Mouse (Mus musculus): ENCODE data around the gene Fer1l5.
A peak's percentile ranks its signal among the peaks of the same experiment; 100 is the strongest.

Fer1l5 gene

DNA sequence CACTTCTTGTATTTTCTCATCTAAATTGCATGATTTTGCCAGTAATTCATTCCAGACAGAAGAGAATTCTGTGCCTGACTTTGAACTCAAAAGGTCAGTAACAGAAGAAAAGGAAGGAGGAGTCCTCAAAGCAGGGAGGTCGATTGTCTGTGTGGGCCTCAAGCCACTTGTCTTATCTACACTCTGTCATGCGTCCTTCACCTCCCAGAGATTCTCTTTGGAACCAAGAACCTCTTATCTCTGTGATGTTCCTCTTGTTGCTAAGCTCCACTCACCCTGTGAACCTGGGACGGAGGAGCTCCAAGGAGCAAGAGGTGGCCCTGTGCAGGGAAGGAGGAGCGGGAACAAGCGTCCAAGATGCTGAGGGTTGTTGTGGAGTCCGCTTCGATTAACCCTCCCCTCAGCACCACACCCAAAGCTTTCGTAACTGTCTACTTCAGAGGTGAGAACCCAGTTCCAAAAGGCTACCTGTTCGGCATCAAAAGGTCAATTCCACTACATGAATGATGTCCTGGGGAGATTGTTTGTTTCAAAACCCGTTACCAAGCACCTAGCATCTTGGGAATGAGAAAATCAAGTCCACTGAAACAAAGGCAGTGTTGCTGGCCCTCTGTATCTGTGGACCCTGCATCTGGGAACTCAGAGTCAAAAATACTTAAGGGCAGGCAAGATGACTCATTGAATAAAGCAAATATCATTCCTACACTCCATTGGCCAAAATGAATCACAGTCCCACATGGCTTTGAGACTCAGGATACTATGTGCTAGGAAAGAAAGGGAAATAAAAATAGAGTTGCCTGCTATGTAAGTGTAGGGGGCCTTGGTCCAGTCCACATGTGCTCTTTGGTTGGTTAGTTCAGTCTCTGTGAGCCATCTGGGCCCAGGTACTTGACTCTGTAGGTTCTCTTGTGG lies at the start of gene Fer1l5:
Gene Fer1l5, plus strand, starts transcription at position 358 of the 912 bp plus-strand sequence.
- DNase-seq (ENCODE audit: extremely low read depth, insufficient read length, low spot score) = no peak

DNA sequence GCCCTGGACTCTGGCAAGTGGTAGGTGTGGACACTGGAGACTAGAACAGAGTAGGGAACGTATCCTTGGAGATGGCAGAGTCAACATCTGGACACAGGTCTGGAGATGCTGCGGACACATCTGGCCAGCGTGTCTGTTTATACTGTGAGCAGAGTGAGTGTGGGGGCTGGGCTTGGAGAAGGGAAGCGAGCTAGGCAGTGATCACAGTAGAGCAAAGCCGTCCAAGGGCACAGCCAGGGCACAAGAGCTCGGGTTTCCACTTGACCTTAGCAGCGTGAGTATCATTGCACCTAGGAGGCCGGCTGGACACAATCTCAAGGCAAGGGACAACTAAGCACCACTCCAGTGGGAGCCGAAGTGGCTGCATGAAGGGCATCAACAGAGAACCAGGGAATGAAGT lies 49.0 kb upstream of the Fer1l5 start:
- no peak for DNase-seq (ENCODE audit: extremely low read depth, insufficient read length, low spot score)

DNA sequence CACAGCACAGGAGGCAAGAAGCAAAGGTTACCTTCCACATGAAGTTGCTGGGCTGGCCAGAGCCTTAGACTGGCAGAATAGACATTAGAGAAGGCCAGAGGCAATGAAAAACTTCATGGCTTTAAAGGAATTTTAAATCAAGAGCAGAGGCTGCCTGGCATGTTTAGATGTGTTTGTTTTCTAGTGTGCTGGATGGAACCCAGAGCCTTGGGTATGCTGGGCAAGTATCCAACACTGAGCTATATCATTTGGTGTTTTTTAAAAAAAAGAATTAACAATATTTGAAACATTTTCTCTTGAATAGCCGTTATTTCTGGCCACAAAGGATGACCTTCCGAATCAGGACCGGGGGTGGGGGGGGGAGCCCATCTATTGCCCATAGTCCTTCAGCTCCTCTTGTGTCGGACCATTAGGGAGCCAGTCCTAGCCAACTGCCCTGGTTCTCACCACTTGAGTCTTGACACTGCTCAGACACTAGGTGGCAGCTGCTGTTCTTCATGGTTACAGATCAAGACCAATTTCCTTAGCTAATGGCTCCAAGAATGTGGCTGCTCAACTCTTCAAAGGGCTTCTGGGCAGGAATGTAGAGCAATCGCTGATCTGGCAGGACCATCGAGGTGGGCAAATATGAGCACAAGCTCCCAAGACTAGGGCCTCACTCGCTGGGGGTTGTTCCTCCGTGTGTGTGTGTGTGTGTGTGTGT lies 48.2 kb upstream of the Fer1l5 start:
- DNase-seq (ENCODE audit: extremely low read depth, insufficient read length, low spot score) = no peak

DNA sequence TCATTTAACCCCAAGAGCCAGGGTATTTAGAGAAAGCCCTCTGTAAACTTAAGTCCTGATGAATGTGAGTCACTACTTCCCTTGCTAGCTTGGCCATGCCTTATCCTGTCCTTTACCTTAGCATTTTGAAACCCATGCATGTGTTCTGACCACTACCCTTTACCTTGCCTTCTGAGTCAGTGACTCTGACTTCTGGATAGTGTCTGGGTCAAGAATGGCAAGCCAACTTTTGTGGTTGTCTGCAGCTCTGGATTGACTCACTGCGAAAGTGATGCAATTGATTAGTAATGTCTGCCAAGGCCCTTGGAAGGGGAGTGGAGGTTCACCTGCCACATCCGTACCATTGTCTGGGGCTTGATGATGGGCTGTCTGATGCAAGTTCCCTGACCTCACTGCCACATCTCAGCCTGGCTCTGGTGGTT lies 46.2 kb upstream of the Fer1l5 start:
- peak; percentile 72 for DNase-seq (ENCODE audit: extremely low read depth, insufficient read length, low spot score)

DNA sequence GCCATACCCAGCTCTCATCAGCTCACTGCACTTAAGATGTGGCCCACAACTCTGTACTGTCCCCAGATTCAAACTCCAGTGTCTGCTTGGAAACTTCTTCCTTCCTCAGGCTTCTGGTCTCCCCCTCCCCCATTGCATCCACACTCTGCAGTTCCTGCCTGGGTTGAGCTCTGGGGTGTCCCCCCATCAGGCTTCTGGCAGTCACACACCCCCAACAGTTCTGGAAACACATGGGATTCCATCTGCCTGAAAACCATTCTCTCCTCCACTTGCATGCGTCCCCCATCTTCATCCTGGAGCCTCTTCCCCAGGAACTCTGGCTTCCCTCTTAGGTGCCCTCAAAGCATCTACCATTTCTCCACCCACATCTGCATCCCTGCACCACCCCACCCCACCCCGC lies 45.3 kb upstream of the Fer1l5 start:
- no peak for DNase-seq (ENCODE audit: extremely low read depth, insufficient read length, low spot score)

DNA sequence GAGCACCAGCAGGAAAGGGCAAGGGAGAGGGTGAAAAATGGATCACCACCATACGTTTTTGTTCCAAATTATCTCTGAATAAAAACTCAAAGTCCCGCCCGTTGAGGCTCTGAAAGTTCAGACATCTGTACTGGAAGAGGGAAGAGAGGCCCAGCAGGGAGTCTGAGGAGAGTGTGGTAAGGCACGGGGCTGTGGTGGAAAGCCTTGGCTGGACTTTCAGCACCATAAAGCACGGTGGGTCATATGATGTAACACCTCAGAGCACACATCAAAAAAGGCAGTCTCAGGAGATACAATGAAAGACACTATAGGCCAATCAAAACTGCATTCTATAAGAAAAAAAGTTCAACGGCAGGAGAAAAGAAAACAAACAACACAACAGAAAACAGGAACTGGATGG lies 40.3 kb upstream of the Fer1l5 start:
- DNase-seq (ENCODE audit: extremely low read depth, insufficient read length, low spot score) = no peak

DNA sequence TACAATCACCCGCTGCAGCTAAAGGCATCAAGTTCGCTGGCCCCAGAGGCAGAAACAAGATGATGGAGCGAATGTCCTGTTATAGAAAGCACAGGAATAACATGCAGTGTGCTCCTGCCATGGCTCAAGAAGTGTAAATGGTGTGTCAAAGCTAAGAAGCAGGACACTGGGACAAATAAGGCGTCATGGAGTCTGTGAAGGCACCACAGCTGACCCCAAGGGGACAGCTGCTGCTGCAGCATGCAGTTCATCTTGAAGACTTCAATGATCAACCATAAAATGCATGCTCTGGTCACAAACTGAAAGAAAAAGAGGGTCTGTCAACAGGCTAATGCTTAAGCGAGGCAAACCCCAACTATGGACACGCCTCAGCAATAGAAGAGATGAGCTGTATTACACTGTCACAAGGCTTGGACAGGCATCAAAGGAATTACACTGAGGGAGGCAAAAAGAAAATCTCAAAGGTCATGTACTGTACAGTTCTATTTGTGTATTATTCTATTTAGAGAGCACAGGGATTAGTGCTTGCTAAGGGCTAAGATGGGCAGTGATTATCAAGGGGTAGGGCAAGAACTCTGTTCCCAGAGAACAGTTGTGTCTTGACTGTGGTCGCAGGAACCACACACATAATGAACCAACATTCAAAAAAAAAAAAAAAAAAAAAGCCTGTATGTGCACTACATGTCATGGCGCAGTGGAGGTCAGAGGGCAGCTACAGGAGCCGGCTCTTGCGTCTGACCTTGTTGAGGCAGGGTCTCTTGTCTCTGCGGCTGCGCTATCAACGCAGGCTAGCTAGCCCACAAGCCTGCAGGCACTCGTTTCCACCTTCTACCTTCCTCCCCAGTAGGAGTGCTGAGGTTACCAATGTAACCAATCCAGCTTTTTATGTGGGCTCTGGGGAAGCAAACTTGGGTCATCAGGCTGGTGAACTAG lies 38.9 kb upstream of the Fer1l5 start:
- no peak for DNase-seq (ENCODE audit: extremely low read depth, insufficient read length, low spot score)

DNA sequence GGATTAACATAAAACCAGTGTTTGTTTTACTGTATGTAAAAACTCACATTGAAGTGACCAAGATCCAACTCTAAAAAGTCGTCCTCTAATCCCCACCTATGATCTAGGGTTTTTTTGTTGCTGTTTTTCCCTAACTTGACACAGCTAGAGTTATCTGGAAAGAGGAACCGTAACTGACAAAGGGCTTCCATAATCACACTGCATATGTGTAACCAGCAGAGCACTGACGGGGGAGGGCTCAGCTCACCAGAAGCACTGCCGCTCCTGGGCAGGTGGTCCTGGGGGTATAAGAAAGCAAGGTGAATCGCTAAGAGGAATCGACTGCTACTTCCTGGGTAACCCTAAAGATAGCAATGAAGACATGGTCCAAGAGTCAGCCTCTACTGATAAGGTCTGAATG lies 29.5 kb upstream of the Fer1l5 start:
- DNase-seq (ENCODE audit: extremely low read depth, insufficient read length, low spot score) = no peak

DNA sequence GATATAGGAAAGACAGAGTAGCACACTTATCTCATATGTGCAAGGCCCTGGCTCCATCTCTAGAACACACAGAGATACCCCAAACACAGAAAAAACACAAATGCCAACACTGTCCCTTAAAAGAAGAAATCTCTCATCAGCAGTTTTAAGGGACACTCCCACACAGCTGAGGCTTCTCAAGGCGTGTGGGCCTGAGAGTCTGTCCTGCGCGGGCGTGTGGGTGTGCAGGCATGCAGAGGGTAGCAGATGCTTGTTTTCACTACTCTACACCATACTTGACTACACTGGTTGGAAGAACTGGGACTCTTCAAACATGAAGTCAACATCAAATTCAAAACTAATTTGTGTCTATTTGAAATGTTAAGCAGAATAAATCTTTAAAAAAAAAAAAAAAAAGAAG lies 19.7 kb upstream of the Fer1l5 start:
- no peak for DNase-seq (ENCODE audit: extremely low read depth, insufficient read length, low spot score)

DNA sequence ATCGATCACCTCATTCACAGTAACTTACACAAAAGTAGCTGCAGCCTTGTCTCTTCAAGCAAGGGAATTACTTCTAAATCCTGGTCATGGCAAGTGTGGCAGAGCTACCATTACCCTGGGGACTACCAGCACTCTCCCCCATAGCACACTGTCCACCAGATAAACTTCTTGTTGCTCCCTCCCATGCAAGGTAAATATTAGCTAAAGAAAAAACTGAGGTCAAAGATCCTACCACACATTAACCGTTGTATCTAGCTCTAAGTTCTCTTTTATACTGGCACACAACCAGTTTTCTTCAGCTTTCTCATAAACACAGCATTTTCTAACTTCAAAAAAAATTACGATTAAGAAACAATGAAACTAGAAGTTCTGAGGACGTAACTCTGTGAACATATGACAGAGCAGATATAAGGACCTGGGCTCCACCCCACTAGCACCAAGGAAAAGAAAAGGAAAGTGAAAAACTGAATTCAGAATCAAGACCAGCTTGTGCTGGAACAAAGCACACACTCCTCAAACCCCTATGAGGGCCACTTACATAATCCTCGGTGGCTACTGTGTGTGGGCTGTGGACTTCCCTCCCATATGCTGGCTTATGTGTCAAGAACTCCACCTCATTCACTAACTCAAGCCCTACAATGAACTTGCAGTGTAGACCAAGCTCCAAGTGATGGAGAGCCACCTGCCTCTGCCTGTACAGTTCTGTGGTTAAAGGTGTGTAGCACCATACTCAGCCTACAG lies 15.0 kb upstream of the Fer1l5 start:
- DNase-seq (ENCODE audit: extremely low read depth, insufficient read length, low spot score) = no peak

DNA sequence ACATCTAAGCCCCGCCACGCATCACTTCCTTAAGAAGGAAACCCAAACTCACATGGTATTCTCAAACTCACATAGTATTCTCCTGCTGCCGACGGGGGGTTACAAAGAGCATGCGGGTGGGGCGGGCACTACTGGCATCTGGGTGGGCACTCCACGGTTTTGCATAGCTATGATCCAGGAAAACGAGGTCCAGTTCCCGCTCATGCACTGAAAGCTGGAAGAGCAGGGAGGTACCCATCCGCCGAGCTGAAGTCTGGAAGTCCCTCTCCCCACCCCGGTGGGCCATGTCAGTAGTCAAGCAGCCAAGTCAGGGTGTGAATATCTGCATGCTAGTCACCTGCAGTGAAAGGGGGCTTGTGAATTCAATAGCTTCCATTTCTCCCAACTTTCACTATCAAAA lies 4.4 kb upstream of the Fer1l5 start:
- DNase-seq (ENCODE audit: extremely low read depth, insufficient read length, low spot score) = peak; percentile 15

DNA sequence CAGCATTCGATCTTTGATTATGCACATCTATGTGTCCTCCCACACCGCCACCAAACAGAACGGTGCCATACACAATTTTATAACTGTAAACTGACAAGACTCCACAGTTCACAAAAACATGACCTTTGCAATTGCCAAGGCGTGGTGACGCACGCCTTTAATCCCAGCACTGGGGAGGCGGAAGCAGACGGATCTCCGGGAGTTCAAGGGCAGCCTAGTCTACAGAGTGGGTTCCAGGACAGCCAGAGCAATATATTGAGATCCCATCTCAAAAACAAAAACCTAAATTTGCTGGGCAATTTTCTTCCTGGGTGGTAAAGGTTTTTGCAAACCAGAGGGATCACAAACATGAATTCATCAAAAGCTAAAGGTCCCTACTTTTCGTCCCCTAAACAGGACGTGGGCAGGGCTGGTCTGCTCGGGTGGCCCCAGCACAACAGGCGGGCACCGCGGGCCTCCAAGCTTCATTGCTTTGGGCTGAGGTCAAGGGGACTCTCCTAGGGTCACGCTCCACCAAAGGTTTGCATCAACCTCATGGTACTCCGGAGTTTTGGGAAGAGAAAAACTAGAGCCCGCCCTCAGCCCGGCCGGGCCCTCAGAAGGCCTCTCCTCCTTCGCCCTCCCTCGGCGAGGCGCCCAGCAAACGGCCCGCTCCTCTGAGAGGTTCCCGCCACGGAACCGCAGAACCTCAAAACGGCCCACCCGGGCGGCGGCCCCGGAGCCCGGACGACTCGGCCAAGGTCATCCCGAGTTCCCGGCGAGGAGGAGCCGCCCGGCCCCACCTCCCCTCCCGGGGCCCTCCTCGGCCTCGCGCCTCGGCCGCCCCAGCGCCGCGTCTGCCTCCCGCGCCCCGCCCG lies 3.8 kb upstream of the Fer1l5 start:
- peak; percentile 65 for DNase-seq (ENCODE audit: extremely low read depth, insufficient read length, low spot score)

DNA sequence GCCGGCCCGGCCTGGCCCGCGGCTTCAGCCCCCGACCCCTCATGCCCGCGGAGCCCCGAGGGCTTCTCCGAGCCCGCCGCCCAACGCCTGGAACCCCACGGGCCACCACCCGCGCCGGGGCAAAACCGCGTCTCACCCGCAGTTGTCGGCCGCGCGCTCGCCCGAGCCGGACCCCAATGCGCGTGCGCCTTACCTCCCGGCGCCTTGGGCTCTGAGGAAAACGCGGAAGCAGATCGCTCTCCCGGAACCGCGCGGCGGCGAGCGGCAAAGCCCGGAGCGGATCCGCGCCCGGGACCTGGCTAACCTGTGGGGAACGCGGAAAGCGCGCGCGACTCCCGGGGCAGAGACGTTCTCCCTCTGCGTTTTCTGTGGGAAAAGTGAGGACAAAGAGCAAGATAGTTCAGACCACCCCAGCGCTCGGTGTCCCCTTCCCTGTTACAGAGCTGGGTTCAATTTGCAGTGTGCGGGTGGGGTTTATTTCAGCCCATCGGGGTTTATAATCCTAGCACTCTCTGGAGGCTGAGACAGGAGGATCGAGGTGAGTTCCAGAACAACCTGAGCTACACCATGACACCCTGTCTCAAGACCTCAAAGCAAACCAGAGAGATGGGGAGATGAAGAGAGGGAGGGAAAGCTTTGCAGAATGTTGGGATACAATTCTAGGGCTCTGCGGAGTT lies 3.0 kb upstream of the Fer1l5 start, which contains the start of gene Kansl3:
Gene Kansl3, minus strand, starts transcription at position 213 of the 677 bp plus-strand sequence.
- DNase-seq (ENCODE audit: extremely low read depth, insufficient read length, low spot score) = peak; percentile 80

DNA sequence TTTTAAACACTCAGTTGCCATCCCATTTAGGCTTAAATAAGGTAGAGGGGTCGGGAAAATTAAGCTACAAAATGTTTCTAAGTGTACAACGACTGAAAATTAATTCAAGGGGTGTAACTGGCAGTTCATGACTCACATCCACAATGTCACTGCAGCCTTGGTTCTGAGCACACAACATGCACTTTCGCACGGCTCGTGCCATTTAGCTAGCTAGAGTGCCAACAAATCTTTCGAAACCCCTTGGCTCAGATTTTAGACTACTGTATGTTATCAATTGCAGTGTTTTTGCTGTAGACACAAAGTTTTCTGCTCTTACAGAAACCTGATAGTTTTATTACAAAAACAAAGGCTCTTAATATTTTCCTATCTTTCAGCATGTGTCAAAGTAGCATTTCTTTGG lies 1.2 kb upstream of the Fer1l5 start:
- DNase-seq (ENCODE audit: extremely low read depth, insufficient read length, low spot score) = no peak

DNA sequence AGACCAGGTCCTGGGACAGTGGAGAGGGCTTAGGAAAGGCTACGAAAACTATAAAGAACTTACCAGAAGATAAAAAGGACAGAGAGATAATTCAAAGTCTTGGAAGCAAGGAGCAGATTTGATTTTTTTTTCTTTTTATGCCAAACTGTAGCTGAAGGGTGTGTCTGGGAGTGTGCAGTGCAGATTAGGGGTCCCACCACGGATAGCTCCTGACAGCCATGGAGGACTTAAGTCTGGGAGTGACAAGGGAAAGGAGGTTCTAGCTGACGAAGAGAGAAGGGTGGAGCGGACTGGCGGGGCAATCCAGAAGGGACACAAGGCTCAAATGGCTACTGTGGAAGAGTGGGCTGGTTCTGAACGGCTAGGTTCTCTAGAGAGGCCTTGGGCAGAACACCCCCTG lies 6.8 kb downstream of the Fer1l5 start:
- DNase-seq (ENCODE audit: extremely low read depth, insufficient read length, low spot score) = no peak

DNA sequence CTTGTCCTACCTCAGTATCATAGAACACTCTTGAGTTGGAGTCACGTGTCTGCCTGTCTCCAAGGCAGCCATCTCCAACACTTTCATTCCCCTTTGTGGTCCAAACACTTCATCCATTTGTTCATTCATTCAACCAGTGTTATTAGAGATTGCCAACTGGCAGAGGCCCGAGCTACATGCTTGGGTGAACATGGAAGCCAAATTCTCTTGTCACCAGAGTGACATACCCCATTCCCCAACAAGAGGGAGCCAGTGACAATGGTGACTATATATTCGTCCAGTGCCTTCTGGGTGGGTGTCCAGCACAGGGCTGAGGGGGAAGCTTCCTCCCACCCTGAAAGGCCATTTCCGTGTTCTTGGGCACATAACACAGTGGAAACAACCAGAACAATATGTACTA lies 7.5 kb downstream of the Fer1l5 start:
- DNase-seq (ENCODE audit: extremely low read depth, insufficient read length, low spot score) = no peak

DNA sequence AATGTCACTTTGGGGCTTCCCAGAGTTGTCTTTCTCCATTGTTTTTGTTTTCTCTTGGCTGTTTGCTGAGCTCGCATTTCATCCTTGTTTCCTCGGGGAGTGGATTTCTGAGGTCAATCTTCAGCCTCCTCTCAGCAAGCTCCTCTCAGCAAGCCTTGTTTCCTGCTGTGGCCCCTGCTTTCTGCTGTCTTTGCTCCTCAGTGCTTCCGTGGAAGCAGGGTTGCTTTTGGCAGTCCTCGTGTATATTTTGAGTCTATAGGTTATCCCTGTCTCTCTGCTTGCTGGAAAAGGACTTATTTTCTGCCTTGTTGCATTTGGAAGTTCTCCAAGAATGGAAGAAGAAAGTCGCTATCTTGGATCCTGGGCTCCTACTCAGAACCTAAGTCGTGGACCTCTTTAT lies 24.9 kb downstream of the Fer1l5 start:
- DNase-seq (ENCODE audit: extremely low read depth, insufficient read length, low spot score) = no peak

DNA sequence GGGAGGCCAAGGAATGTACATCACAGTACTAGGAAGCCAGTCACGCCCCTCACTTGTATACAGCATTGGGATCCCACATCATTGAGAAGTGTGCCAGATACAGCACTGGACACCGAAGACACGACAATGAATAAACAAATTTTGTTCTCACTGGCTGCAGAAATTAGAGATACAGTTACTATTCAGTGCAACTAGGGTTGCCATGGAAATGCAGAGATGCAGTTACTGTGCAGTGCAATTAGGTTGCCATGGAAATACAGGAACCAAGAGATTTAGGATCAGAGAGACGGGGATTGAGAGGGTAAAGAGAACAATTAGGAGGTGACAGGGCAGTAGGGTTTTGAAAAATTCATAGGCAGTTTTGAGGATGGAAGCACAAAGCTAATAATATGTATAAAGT lies 29.4 kb downstream of the Fer1l5 start:
- no peak for DNase-seq (ENCODE audit: extremely low read depth, insufficient read length, low spot score)

DNA sequence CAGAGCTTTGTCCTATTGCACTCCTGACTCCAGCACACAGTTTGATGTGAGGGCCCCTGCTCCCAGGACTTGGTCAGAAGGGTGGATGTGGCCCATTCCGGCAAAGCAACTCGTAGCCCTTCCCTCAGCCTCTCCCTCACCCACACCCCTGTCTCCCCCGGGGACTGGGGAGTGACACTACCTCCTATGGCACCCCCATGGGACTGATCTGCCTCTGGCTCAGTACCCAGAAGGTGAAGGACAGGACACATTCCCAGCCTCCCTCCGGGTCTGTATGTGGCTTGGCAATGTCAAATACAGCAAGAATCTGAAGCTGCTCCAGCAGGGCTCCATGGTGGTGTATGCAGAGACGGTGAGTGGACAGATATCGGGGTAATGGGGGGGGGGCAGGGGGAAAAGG lies 32.4 kb downstream of the Fer1l5 start:
- DNase-seq (ENCODE audit: extremely low read depth, insufficient read length, low spot score) = no peak
